Mouse (Mus musculus) neural tube, embryonic 11.5 days (tissue): Measurements from ENCODE around the gene Micall1. TPM values are rescaled to one million over a fixed set of nuclear protein-coding genes. Genes with fewer than 3 reads are reported as not detected.

ENCODE experiments used
- ATAC-seq: fragments of 200-750 bp; cut with Nextera tagmentation; 2 replicates; pipeline ENCODE4 v1.8.0; 2017; ENCODE audit warnings: moderate number of reproducible peaks, mild to moderate bottlenecking, moderate TSS enrichment, moderate library complexity; ENCODE audit not compliant: insufficient read depth, low FRiP score, low TSS enrichment
- DNase-seq: peaks from one replicate; pipeline ENCODE4 v3.0.0-alpha.2; 2015; ENCODE audit warnings: low spot score
- H3K27ac ChIP-seq: fragments of 300-500 bp; sonication (generic); 2 replicates; pipeline ENCODE4 v1.5.1; 2014; ENCODE audit warnings: low read depth, mild to moderate bottlenecking, low read length
- H3K27me3 ChIP-seq: fragments of 300-500 bp; sonication (generic); 2 replicates; pipeline ENCODE4 v1.6.1; 2014; ENCODE audit warnings: mild to moderate bottlenecking, low read length, mixed read lengths; ENCODE audit not compliant: control insufficient read depth, insufficient read depth
- H3K36me3 ChIP-seq: fragments of 300-500 bp; sonication (generic); 2 replicates; pipeline ENCODE4 v1.6.1; 2014; ENCODE audit warnings: mild to moderate bottlenecking, low read length, moderate library complexity, mixed read lengths; ENCODE audit not compliant: control insufficient read depth, insufficient read depth
- H3K4me1 ChIP-seq: fragments of 300-500 bp; sonication (generic); 2 replicates; pipeline ENCODE4 v1.6.1; 2014; ENCODE audit warnings: low read length, mixed read lengths; ENCODE audit not compliant: control insufficient read depth, insufficient read depth
- H3K4me2 ChIP-seq: fragments of 300-500 bp; sonication (generic); 2 replicates; pipeline ENCODE4 v1.6.1; 2014; ENCODE audit warnings: low read depth, mild to moderate bottlenecking, moderate library complexity
- H3K4me3 ChIP-seq: fragments of 300-500 bp; sonication (generic); 2 replicates; pipeline ENCODE4 v1.5.1; 2014; ENCODE audit warnings: low read depth, low read length
- H3K9ac ChIP-seq: fragments of 300-500 bp; sonication (generic); 2 replicates; pipeline ENCODE4 v1.6.1; 2014; ENCODE audit warnings: mild to moderate bottlenecking, low read length
- H3K9me3 ChIP-seq: fragments of 300-500 bp; sonication (generic); 2 replicates; pipeline ENCODE4 v1.6.1; 2016; ENCODE audit warnings: low read length; ENCODE audit not compliant: control insufficient read depth
- WGBS: fragments of 180-500 bp; shearing (Covaris S2); extraction: QIAGEN DNeasy Blood & Tissue Kit; methylation state at CpG from one replicate; pipeline ENCODE4 v1.1.7; 2014; 5-methylcytosine and 5-hydroxymethylcytosine counted together
- polyA plus RNA-seq: library from polyadenylated mRNA; unstranded; fragments of >200 nt; fragmentation: Nextera tagmentation; extraction: Ambion mirVana; gene quantifications from 2 replicates; pipeline ENCODE4 v1.2.1, GENCODE M21; 2014

Micall1 gene
- polyA plus RNA-seq, 1 experiment from 2014 or later, result 6.8 TPM

DNA sequence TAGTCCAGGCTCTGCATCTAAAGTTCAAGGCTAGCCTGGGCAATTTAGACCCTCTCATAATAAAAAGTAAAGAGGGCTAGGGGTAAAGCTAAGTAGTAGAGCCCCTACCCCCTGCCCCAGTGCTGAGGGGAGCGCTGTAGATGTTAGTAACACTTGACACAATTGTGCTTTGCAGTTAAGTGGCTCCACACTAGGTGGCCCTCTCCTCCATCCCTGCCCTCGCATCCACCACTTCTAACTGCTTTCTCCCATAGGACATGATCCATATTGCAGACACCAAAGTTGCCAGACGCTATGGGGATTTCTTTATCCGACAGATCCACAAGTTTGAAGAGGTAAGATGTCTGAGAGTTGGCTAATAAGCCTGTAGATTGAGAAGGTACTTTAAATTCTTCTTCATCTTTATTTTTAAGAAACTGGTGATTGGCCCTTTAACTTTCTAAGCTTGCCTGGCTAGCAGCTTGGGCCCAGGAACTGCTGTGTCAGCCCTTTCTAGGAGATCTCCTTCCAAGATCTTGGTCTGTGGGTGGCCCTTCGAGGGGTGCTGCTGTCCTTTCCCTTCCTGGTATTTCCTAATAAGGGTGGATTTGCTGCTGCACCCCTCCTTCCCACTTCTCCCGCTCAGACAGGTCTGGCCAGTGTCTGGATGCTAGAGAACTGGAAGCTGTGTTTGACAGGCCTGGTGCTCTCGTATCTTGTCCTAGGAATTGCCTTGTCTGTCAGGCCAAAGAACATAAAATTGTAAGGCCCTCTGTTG is 15.4 kb upstream of the Micall1 start:
- H3K9me3 ChIP-seq, result no peaks in the 10 kb centered on the region
- peaks cover 14% of the 10 kb centered on the region for H3K36me3 ChIP-seq
- H3K9ac ChIP-seq, result no peak overlapping the region
- ATAC-seq, result no peak
- no peaks in the 10 kb centered on the region for H3K27me3 ChIP-seq
- H3K4me1 ChIP-seq, result no peaks in the 10 kb centered on the region
- H3K4me2 ChIP-seq, result no peak overlapping the region
- H3K27ac ChIP-seq, result no peak overlapping the region
- DNase-seq, result peak; percentile 28
- 78% methylated on average over 7 of the region's 7 CpGs for WGBS
- no peak overlapping the region for H3K4me3 ChIP-seq

DNA sequence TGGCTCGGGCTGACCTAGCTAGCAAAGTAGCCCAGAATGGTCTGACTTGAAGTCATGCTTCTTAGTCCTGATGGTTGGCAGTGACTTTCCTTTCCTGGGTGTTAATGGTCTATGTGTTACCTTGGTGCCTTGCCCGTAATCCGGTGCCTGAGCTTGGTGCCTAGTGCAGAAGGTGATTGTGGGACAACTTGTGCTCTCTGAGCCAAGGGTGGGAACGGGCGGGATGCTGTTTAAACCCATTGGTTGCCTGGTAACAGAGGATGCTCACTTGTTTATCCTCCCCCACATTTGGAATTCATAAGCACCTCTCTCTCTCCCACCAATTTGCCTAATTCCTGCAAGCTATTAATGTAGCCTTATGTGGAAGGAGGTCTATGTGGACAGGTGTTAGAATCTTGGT is 13.2 kb upstream of the Micall1 start:
- no peak overlapping the region for H3K4me3 ChIP-seq
- ATAC-seq, result no peak
- 94% methylated on average over 5 of the region's 5 CpGs for WGBS
- no peak overlapping the region for H3K9ac ChIP-seq
- no peak for DNase-seq
- no peak overlapping the region for H3K4me2 ChIP-seq
- H3K27ac ChIP-seq, result no peak overlapping the region
- H3K4me1 ChIP-seq, result no peaks in the 10 kb centered on the region
- peaks cover 12% of the 10 kb centered on the region for H3K36me3 ChIP-seq
- H3K27me3 ChIP-seq, result no peaks in the 10 kb centered on the region
- H3K9me3 ChIP-seq, result no peaks in the 10 kb centered on the region

DNA sequence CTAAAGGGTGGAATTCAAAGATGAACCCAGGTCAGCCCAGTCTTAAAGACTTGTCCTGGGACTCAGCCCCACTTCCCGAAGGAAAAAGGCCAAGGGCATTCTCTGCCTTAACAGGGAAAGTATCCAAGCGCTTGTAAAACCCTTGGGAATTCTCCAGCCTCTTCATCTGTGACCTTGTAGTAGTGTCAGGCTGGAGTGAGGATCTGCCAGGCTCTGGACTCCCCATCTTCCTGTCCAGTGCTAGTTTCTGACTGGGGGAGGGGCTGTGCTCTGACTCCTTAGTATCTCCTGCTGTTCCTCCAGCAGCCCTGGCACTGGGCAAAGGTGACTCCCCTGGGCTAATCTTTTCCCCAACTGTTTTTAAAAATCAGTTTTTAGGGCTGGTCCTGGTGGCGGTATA is 12.1 kb upstream of the Micall1 start:
- no peak for DNase-seq
- no peak overlapping the region for H3K4me3 ChIP-seq
- H3K27ac ChIP-seq, result no peak overlapping the region
- WGBS, result 72% methylated on average over 3 of the region's 3 CpGs
- H3K9me3 ChIP-seq, result no peaks in the 10 kb centered on the region
- no peaks in the 10 kb centered on the region for H3K27me3 ChIP-seq
- no peaks in the 10 kb centered on the region for H3K4me1 ChIP-seq
- H3K4me2 ChIP-seq, result no peak overlapping the region
- H3K36me3 ChIP-seq, result peaks cover 7% of the 10 kb centered on the region
- no peak for ATAC-seq
- no peak overlapping the region for H3K9ac ChIP-seq

DNA sequence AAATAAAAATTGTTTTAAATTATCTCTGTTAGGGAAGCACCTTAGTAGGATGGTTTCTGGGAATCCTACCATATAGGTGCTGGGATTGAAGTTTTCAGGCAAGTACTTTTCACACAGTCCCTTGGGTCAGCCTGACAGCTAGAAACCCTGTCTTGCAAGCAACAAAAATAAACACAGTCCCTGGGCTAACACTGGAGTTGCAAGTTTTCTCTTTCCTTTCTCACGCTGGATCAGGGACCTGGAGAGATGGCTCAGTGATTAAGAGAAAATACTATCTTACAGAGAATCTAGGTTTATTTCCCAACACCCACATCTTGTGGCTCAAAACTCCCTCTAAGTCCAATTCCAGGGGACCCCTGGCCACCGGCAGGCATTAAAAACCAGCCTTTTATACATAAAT is 11.6 kb upstream of the Micall1 start:
- Histone ChIP-seq H3K9ac (no peak overlapping the region), H3K4me3 (no peak overlapping the region), H3K36me3 (peaks cover 6% of the 10 kb centered on the region), H3K27ac (no peak overlapping the region), H3K9me3 (no peaks in the 10 kb centered on the region), H3K4me2 (no peak overlapping the region), H3K27me3 (no peaks in the 10 kb centered on the region), H3K4me1 (no peaks in the 10 kb centered on the region)
- 47% methylated on average over 2 of the region's 2 CpGs for WGBS
- no peak for ATAC-seq
- DNase-seq, result no peak

DNA sequence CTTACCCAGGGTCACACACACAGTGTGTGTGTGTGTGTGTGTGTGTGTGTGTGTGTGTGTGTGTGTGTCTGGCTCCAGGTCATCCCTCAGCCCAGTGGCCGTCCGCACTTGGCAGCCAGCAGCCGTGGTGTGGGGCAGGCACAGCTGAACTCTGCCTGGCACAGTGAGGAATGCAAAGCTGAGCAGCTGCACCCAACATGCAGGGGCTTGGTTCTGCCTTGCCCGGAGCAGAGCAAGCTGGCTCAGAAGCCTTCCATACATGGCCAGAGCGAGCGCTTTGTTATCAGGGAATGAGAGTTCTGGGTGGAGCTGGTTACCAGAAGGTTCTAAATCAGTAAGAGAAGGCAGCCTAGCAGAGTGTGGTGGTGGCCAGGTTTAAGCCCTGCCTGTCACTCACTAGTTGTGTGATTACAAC is 11.1 kb upstream of the Micall1 start:
- H3K9ac ChIP-seq, result no peak overlapping the region
- no peak overlapping the region for H3K27ac ChIP-seq
- no peaks in the 10 kb centered on the region for H3K9me3 ChIP-seq
- H3K4me1 ChIP-seq, result no peaks in the 10 kb centered on the region
- DNase-seq (no peak), ATAC-seq (no peak)
- H3K36me3 ChIP-seq, result peaks cover 4% of the 10 kb centered on the region; the same call in 1 of the 2 replicates
- H3K4me2 ChIP-seq, result no peak overlapping the region
- no peak overlapping the region for H3K4me3 ChIP-seq
- WGBS, result 57% methylated on average over 6 of the region's 6 CpGs
- H3K27me3 ChIP-seq, result no peaks in the 10 kb centered on the region

DNA sequence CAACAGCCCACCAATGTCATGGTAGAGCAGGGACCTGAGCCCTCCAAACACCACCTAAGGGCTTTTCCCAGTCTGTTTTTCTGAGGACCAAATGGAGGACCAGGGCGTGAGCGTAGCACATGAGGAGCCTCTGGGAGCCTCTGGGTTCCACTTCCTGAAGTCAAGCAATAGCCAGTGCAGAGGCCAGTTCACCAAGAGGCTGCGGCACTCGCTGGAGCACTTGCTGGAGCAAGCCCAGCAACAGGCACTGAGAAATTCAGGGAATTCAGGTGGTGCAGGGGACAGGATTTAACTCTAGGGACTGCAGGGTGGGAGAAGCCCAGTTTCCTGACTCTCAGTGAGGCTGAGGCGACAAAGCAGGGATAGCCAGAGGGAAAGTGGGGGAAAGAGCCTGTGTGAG is 10.5 kb upstream of the Micall1 start:
- H3K9me3 ChIP-seq, result no peaks in the 10 kb centered on the region
- H3K4me1 ChIP-seq, result no peaks in the 10 kb centered on the region
- no peak overlapping the region for H3K27ac ChIP-seq
- no peaks in the 10 kb centered on the region for H3K27me3 ChIP-seq
- peaks cover 4% of the 10 kb centered on the region; the same call in 1 of the 2 replicates for H3K36me3 ChIP-seq
- H3K9ac ChIP-seq, result no peak overlapping the region
- no peak overlapping the region for H3K4me3 ChIP-seq
- H3K4me2 ChIP-seq, result no peak overlapping the region
- no peak for ATAC-seq
- 66% methylated on average over 5 of the region's 5 CpGs for WGBS
- no peak for DNase-seq

DNA sequence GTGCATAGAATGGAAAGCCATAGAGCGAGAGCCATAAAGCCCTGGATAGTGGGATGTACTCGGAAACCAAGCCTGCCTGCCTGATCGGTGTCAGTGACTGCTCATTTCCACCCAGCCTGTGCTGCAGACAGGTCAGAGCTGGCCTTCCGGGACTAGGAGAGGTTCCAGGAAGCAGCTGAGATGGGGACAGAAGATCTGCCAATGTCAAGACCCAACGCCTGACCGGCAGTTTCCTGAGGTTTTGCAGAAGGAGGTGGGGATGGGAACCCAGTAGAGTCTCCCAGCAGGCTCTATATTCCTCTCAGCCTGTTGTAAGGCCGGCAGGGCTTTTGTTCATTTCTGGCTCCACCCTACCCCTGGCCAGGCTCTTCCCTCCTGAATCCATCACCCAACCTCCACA is 9.8 kb upstream of the Micall1 start:
- no peaks in the 10 kb centered on the region for H3K4me1 ChIP-seq
- WGBS, result 41% methylated on average over 7 of the region's 7 CpGs
- no peaks in the 10 kb centered on the region for H3K27me3 ChIP-seq
- DNase-seq (no peak), ATAC-seq (no peak)
- no peak overlapping the region for H3K9ac ChIP-seq
- H3K9me3 ChIP-seq, result no peaks in the 10 kb centered on the region
- H3K4me2 ChIP-seq, result no peak overlapping the region
- no peak overlapping the region for H3K27ac ChIP-seq
- H3K4me3 ChIP-seq, result no peak overlapping the region
- peaks cover 4% of the 10 kb centered on the region; the same call in 1 of the 2 replicates for H3K36me3 ChIP-seq

DNA sequence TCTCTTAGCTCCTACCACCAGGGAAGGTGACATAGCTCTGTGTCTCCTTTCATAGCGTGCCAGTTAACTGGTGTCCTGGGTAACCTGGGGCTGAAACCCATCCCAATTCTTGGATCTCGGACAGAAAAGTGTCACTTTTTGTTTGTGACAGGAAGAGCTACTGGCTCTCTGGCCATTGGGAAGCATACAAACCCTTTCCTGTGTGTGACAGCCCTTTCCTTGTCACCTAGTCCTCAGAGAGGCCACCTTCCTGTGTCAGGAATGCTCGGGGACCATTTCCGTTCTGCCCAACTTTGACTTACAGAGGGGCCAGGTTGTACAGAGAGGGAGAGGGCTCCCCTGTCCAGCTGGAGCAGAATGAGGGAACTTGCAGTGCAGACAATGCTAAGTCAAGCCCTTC is 9.2 kb upstream of the Micall1 start:
- ATAC-seq (no peak), DNase-seq (no peak)
- no peaks in the 10 kb centered on the region for H3K9me3 ChIP-seq
- H3K4me3 ChIP-seq, result no peak overlapping the region
- H3K27ac ChIP-seq, result no peak overlapping the region
- H3K9ac ChIP-seq, result no peak overlapping the region
- no peaks in the 10 kb centered on the region for H3K27me3 ChIP-seq
- H3K4me1 ChIP-seq, result no peaks in the 10 kb centered on the region
- H3K4me2 ChIP-seq, result no peak overlapping the region
- H3K36me3 ChIP-seq, result no peaks in the 10 kb centered on the region; the same call in 1 of the 2 replicates
- 72% methylated on average over 4 of the region's 4 CpGs for WGBS

DNA sequence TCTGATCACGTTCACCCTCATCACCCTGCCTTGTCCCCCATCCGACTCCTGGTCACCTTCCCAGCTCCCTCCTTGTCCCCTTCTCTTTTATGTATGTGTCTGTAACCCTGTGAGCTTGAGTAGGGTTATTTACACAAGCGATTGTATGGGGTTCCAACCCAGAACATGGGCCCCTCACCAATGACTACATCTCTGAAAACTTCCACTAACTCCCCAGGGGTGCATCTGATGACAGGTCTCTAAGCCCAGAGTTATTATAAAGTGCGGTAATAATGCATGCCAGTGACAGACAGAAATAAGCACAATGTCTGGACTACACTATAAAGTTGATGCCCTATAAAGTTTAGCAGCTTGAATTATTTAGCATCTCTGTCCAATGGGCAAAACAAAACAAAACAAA is 8.3 kb upstream of the Micall1 start:
- Histone ChIP-seq H3K36me3 (no peaks in the 10 kb centered on the region), H3K4me1 (no peaks in the 10 kb centered on the region), H3K4me2 (no peak overlapping the region), H3K9ac (no peak overlapping the region), H3K4me3 (no peak overlapping the region), H3K9me3 (no peaks in the 10 kb centered on the region), H3K27ac (no peak overlapping the region), H3K27me3 (no peaks in the 10 kb centered on the region)
- WGBS, result 79% methylated on average over 4 of the region's 4 CpGs
- ATAC-seq (no peak), DNase-seq (no peak)
